Mouse (Mus musculus) bone marrow macrophage, adult 2 months (primary cell): ENCODE results near the gene Gm10491. TPM values are rescaled to one million over a fixed set of nuclear protein-coding genes. Genes with fewer than 3 reads are reported as not detected.

Experiments used
- H3K27ac ChIP-seq: 2 replicates; pipeline ENCODE4 v1.5.1; 2012; ENCODE audit warnings: low read depth, low read length; ENCODE audit not compliant: insufficient read depth
- H3K4me1 ChIP-seq: 2 replicates; pipeline ENCODE4 v1.6.1; 2012; ENCODE audit warnings: low read length; ENCODE audit not compliant: control insufficient read depth, insufficient read depth
- H3K4me3 ChIP-seq: 2 replicates; pipeline ENCODE4 v1.5.1; 2012; ENCODE audit warnings: mild to moderate bottlenecking, low read length, moderate library complexity; ENCODE audit not compliant: insufficient read depth
- CTCF ChIP-seq: IDR thresholded peaks from 2 replicates; pipeline ENCODE4 v1.5.1; 2012; ENCODE audit warnings: low read depth, mild to moderate bottlenecking, low read length, moderate library complexity
- POLR2A ChIP-seq: IDR thresholded peaks from 2 replicates; pipeline ENCODE4 v1.6.1; 2012; ENCODE audit warnings: mild to moderate bottlenecking, low read depth, low read length, borderline replicate concordance
- polyA plus RNA-seq: library from polyadenylated mRNA; stranded (reverse); fragments of >200 nt; gene quantifications from 2 replicates; pipeline ENCODE4 v1.2.4, GENCODE M21; 2012; ENCODE audit not compliant: missing spikeins, insufficient read depth, insufficient read length

The Gm10491 gene
- polyA plus RNA-seq = not detected in 2 replicates

- Histone ChIP-seq H3K4me1 (no peaks in the 10 kb centered on the region), H3K4me3 (no peak within 1 kb of the TSS), H3K27ac (no peak within 1 kb of the TSS)
- TF ChIP-seq CTCF (no peak), POLR2A (no peak)
These were observed at the start of gene Gm10491 for GRCm38 (mm10) chrX:7907735-7908134. TSS of gene Gm10491 (minus strand) at chrX:7907835.

- Histone ChIP-seq H3K27ac (no peak overlapping the region), H3K4me1 (peaks cover 4% of the 10 kb centered on the region), H3K4me3 (no peak overlapping the region)
- TF ChIP-seq CTCF (no peak), POLR2A (no peak)
These were observed 42.5 kb upstream of the Gm10491 start for GRCm38 (mm10) chrX:7950091-7950490.

GRCm38 (mm10) chrX:7947900-7948492, 40.4 kb upstream of the Gm10491 start:
- Histone ChIP-seq H3K4me1 (peaks cover 4% of the 10 kb centered on the region), H3K4me3 (peak overlapping the region; percentile 61), H3K27ac (peak overlapping the region; percentile 32; the same call in 1 of the 2 replicates)
- TF ChIP-seq POLR2A (no peak), CTCF (no peak)

GRCm38 (mm10) chrX:7947108-7947899, 39.7 kb upstream of the Gm10491 start, which contains the start of gene Hdac6:
TSS of gene Hdac6 (minus strand) at chrX:7947889.
- Histone ChIP-seq H3K4me1 (peaks cover 4% of the 10 kb centered on the region), H3K27ac (peak within 1 kb of the TSS; percentile 32; the same call in 1 of the 2 replicates), H3K4me3 (peak within 1 kb of the TSS; percentile 61)
- no peak for TF ChIP-seq CTCF
- TF ChIP-seq POLR2A = no peak

- peaks cover 4% of the 10 kb centered on the region for H3K4me1 ChIP-seq
- no peak for TF ChIP-seq CTCF
- no peak for TF ChIP-seq POLR2A
- H3K27ac ChIP-seq = no peak overlapping the region
- no peak overlapping the region for H3K4me3 ChIP-seq
These were observed 38.0 kb upstream of the Gm10491 start for GRCm38 (mm10) chrX:7945618-7946017.

- Histone ChIP-seq H3K4me1 (no peaks in the 10 kb centered on the region), H3K27ac (no peak overlapping the region), H3K4me3 (no peak overlapping the region)
- TF ChIP-seq POLR2A (no peak), CTCF (no peak)
These were observed 30.0 kb upstream of the Gm10491 start for GRCm38 (mm10) chrX:7937667-7938066.

- no peak overlapping the region for H3K4me3 ChIP-seq
- TF ChIP-seq CTCF = no peak
- no peak for TF ChIP-seq POLR2A
- H3K4me1 ChIP-seq = no peaks in the 10 kb centered on the region
- no peak overlapping the region for H3K27ac ChIP-seq
These were observed 29.2 kb upstream of the Gm10491 start for GRCm38 (mm10) chrX:7936874-7937273.

GRCm38 (mm10) chrX:7928270-7928790, 20.7 kb upstream of the Gm10491 start, which contains the start of gene Eras:
TSS of gene Eras (minus strand) at chrX:7928607.
- Histone ChIP-seq H3K27ac (no peak within 1 kb of the TSS), H3K4me3 (peak within 1 kb of the TSS; percentile 17), H3K4me1 (no peaks in the 10 kb centered on the region)
- no peak for TF ChIP-seq CTCF
- TF ChIP-seq POLR2A = no peak

GRCm38 (mm10) chrX:7927116-7927515, 19.5 kb upstream of the Gm10491 start:
- H3K4me1 ChIP-seq = no peaks in the 10 kb centered on the region
- peak overlapping the region; percentile 17 for H3K4me3 ChIP-seq
- H3K27ac ChIP-seq = no peak overlapping the region
- TF ChIP-seq POLR2A = no peak
- no peak for TF ChIP-seq CTCF

GRCm38 (mm10) chrX:7926266-7926665, 18.6 kb upstream of the Gm10491 start:
- TF ChIP-seq CTCF = no peak
- TF ChIP-seq POLR2A = no peak
- Histone ChIP-seq H3K27ac (no peak overlapping the region), H3K4me3 (no peak overlapping the region), H3K4me1 (no peaks in the 10 kb centered on the region)
